Mouse (Mus musculus): Measurements from ENCODE around the gene Svbp. TPM values are rescaled to one million over a fixed set of nuclear protein-coding genes. Genes with fewer than 3 reads are reported as not detected.

The Svbp gene
- polyA plus RNA-seq, 1 experiment from 2014 or later = 54.8 TPM

DNA sequence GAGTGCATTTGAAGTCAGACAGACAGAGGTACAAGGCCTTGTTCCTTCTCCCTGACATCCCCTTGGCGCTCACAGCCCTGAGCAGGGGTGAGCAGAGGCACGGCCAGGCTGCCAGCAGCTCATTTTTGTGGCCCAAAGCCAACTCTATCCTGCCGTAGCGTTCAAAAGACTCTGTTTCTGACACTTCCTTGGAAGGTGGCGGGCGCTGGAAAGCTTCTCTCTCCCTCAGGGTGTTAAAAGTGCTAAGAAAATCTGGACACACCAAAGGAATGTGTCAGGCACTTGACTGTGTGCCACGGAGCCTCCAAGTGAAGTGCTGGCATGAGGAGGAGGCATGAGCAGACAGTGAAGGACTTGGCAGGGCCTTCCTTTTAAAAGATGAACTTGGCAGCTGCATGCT, 50.5 kb downstream of the Svbp start:
- H3K9ac ChIP-seq (replicated peaks) = no peak overlapping the region
- H3K9me3 ChIP-seq (ENCODE audit: low read length) = no peaks in the 10 kb centered on the region
- H3K36me3 ChIP-seq (replicated peaks; ENCODE audit: insufficient read depth, low read length) = peaks cover 7% of the 10 kb centered on the region
- DNase-seq = no peak
- H3K4me3 ChIP-seq (ENCODE audit: low read depth, low read length) = no peak overlapping the region
- H3K4me2 ChIP-seq (ENCODE audit: low read depth, low read length) = no peak overlapping the region
- no peak overlapping the region for H3K27ac ChIP-seq (ENCODE audit: low read depth)
- TF ChIP-seq EP300 (IDR thresholded peaks at IDR 0.05; ENCODE audit: low read depth) (no peak), CTCF (IDR thresholded peaks at IDR 0.05; ENCODE audit: low read depth) (no peak)
- no peaks in the 10 kb centered on the region for H3K4me1 ChIP-seq (ENCODE audit: insufficient read depth)
- 78% methylated on average over 7 of the region's 7 CpGs for WGBS (ENCODE audit: insufficient replicate concordance)
- ATAC-seq = no peak
- no peaks in the 10 kb centered on the region for H3K27me3 ChIP-seq (ENCODE audit: insufficient read depth, low read length)

DNA sequence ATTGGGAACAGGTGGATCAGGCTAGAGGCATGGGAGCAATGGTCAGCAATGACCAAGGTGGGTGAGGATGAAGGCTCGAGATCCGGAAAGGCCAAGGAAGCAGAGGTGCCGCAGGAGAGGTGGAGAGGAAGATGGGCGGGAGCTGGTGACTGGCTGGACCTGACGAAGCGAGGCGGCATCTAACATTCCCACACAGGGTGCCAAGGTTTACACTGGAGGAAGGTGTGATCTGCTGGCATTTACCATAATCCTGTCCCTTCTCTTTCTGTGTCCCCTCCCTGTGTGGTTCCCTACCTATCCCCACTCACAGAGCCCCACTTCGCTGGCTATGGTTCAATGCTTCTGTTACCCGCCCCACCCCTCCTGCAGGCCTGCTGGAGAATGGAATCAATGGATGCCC, 50.9 kb downstream of the Svbp start:
- WGBS (ENCODE audit: insufficient replicate concordance) = 85% methylated on average over 8 of the region's 9 CpGs
- H3K36me3 ChIP-seq (replicated peaks; ENCODE audit: insufficient read depth, low read length) = peaks cover 7% of the 10 kb centered on the region
- H3K27ac ChIP-seq (ENCODE audit: low read depth) = no peak overlapping the region
- H3K27me3 ChIP-seq (ENCODE audit: insufficient read depth, low read length) = no peaks in the 10 kb centered on the region
- no peaks in the 10 kb centered on the region for H3K9me3 ChIP-seq (ENCODE audit: low read length)
- H3K4me2 ChIP-seq (ENCODE audit: low read depth, low read length) = no peak overlapping the region
- DNase-seq (no peak), ATAC-seq (no peak)
- TF ChIP-seq EP300 (IDR thresholded peaks at IDR 0.05; ENCODE audit: low read depth) (no peak), CTCF (IDR thresholded peaks at IDR 0.05; ENCODE audit: low read depth) (no peak)
- no peak overlapping the region for H3K4me3 ChIP-seq (ENCODE audit: low read depth, low read length)
- H3K4me1 ChIP-seq (ENCODE audit: insufficient read depth) = no peaks in the 10 kb centered on the region
- no peak overlapping the region for H3K9ac ChIP-seq (replicated peaks)

DNA sequence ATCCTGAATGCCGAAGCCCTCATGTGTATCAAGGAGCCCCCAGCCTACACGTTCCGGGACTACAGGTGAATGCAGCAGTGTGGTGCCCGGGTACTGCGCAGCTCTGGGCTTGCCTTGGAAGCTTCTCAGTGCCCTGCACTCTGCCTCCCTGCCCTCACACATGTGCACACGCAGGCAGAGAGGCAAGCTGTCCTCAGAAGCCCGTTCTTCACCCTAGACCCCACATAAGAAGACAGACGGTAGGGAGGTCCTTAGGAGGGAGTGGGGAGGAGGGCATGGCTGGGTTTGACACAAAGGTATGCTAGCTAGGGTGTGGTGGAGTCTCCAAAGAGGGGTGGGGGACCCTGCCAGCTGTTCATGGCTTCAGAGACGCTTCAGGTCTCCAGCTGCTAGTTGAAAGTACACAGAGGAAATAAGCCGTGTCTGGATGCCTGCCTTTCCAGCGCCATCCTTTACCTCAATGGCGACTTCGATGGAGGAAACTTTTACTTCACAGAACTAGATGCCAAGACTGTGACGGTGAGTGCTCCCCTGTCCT, 51.7 kb downstream of the Svbp start:
- ATAC-seq (no peak), DNase-seq (no peak)
- Histone ChIP-seq H3K9me3 (ENCODE audit: low read length) (no peaks in the 10 kb centered on the region), H3K27ac (ENCODE audit: low read depth) (no peak overlapping the region), H3K4me3 (ENCODE audit: low read depth, low read length) (no peak overlapping the region), H3K4me1 (ENCODE audit: insufficient read depth) (no peaks in the 10 kb centered on the region), H3K4me2 (ENCODE audit: low read depth, low read length) (no peak overlapping the region), H3K36me3 (replicated peaks; ENCODE audit: insufficient read depth, low read length) (peaks cover 7% of the 10 kb centered on the region), H3K27me3 (ENCODE audit: insufficient read depth, low read length) (no peaks in the 10 kb centered on the region), H3K9ac (replicated peaks) (no peak overlapping the region)
- 81% methylated on average over 14 of the region's 14 CpGs for WGBS (ENCODE audit: insufficient replicate concordance)
- TF ChIP-seq CTCF (IDR thresholded peaks at IDR 0.05; ENCODE audit: low read depth) = no peak
- TF ChIP-seq EP300 (IDR thresholded peaks at IDR 0.05; ENCODE audit: low read depth) = no peak

DNA sequence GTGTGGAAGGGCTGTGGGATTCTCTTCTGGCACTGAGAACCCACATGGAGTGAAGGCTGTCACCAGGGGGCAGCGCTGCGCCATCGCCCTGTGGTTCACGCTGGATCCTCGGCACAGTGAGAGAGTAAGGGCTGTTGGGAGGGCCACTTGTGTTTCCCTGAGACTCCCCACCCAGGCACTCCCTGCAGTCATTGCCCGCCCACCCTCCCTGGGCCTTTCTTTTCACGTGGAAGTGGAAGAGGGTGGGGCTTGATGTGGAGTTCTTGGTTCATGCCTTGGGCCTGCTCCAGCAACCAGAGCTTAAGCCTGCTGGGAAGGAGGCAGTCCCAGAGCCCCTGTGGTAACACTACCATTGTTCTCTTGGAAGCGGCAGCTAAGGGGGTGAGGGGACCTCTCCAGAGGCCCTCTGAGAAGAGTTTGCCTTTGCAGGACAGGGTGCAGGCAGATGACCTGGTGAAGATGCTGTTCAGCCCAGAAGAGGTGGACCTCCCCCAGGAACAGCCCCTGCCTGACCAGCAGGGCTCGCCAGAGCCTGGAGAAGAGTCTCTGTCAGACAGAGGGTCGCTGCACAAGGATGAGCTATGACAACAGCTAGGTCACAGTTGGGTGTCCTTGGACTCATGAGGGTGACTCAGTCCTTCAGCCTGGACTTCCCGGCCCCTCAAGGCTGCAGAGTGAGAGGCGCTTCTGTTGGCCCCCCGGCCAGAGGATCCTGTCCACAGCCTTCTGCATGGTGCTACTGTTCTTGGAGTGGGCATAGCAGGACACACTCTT, 52.5 kb downstream of the Svbp start:
- H3K36me3 ChIP-seq (replicated peaks; ENCODE audit: insufficient read depth, low read length) = peaks cover 7% of the 10 kb centered on the region
- 37% methylated on average over 13 of the region's 13 CpGs for WGBS (ENCODE audit: insufficient replicate concordance)
- no peak overlapping the region for H3K4me3 ChIP-seq (ENCODE audit: low read depth, low read length)
- H3K27ac ChIP-seq (ENCODE audit: low read depth) = no peak overlapping the region
- H3K9ac ChIP-seq (replicated peaks) = no peak overlapping the region
- TF ChIP-seq EP300 (IDR thresholded peaks at IDR 0.05; ENCODE audit: low read depth) (no peak), CTCF (IDR thresholded peaks at IDR 0.05; ENCODE audit: low read depth) (peak; percentile 87)
- H3K4me1 ChIP-seq (ENCODE audit: insufficient read depth) = no peaks in the 10 kb centered on the region
- no peak overlapping the region for H3K4me2 ChIP-seq (ENCODE audit: low read depth, low read length)
- H3K9me3 ChIP-seq (ENCODE audit: low read length) = no peaks in the 10 kb centered on the region
- ATAC-seq (peak; percentile 68), DNase-seq (peak; percentile 73)
- no peaks in the 10 kb centered on the region for H3K27me3 ChIP-seq (ENCODE audit: insufficient read depth, low read length)

DNA sequence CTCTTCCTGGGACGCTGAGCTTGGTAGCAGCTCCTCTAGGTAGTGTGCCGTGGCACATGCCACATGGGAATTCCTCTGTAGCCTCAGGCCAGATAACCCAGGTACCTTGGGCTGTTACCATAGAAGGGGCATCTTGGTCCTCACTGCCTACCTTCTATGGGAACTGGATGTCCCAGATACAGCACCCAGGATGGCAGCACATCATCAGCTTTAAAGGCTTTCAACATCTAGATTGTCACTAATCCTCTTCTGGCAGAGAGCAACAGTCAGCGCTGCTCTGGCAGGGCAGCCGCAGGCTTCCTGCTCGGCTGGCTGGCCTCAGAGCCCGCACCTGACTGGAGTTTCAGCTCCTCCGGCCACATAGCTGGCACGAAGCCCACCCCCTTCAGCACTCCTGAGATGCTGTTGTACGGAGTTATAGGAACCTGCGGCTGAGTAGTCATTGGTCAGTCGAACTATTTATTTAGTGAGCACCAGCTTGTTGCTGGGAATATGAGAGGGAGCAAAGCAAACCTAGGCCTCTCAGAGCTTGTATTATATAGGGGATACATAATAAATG, 53.4 kb downstream of the Svbp start:
- ATAC-seq (no peak), DNase-seq (no peak)
- TF ChIP-seq CTCF (IDR thresholded peaks at IDR 0.05; ENCODE audit: low read depth) (no peak), EP300 (IDR thresholded peaks at IDR 0.05; ENCODE audit: low read depth) (no peak)
- no peak overlapping the region for H3K4me2 ChIP-seq (ENCODE audit: low read depth, low read length)
- H3K27ac ChIP-seq (ENCODE audit: low read depth) = no peak overlapping the region
- no peaks in the 10 kb centered on the region for H3K4me1 ChIP-seq (ENCODE audit: insufficient read depth)
- no peak overlapping the region for H3K4me3 ChIP-seq (ENCODE audit: low read depth, low read length)
- WGBS (ENCODE audit: insufficient replicate concordance) = 84% methylated on average over 11 of the region's 11 CpGs
- no peak overlapping the region for H3K9ac ChIP-seq (replicated peaks)
- no peaks in the 10 kb centered on the region for H3K9me3 ChIP-seq (ENCODE audit: low read length)
- no peaks in the 10 kb centered on the region for H3K27me3 ChIP-seq (ENCODE audit: insufficient read depth, low read length)
- peaks cover 7% of the 10 kb centered on the region for H3K36me3 ChIP-seq (replicated peaks; ENCODE audit: insufficient read depth, low read length)

Other genes with a start within 250 kb of the Svbp start
- gene Lao1, start 233.7 kb upstream of the Svbp start, polyA plus RNA-seq (2015; fragmentation: Nextera tagmentation; extraction: Ambion mirVana) = not detected in 2 replicates
- gene Slc2a1, start 86.6 kb upstream of the Svbp start, polyA plus RNA-seq (2015; fragmentation: Nextera tagmentation; extraction: Ambion mirVana) = 25.4 and 29.6 TPM in 2 replicates
- 1.8 and 2.1 TPM in 2 replicates for gene Zfp691, start 21.1 kb upstream of the Svbp start, polyA plus RNA-seq (2015; fragmentation: Nextera tagmentation; extraction: Ambion mirVana)
- 125 and 144 TPM in 2 replicates for gene Ermap, start 5.3 kb upstream of the Svbp start, polyA plus RNA-seq (2015; fragmentation: Nextera tagmentation; extraction: Ambion mirVana)
- gene Tmem269, start 22.9 kb downstream of the Svbp start, polyA plus RNA-seq (2015; fragmentation: Nextera tagmentation; extraction: Ambion mirVana) = not detected in 2 replicates
- gene AU022252, start 37.4 kb downstream of the Svbp start, polyA plus RNA-seq (2015; fragmentation: Nextera tagmentation; extraction: Ambion mirVana) = 26.6 and 27.8 TPM in 2 replicates
- gene P3h1, start 37.6 kb downstream of the Svbp start, polyA plus RNA-seq (2015; fragmentation: Nextera tagmentation; extraction: Ambion mirVana) = 11.8 and 12.1 TPM in 2 replicates
- not detected in 2 replicates for gene Cldn19, start 60.1 kb downstream of the Svbp start, polyA plus RNA-seq (2015; fragmentation: Nextera tagmentation; extraction: Ambion mirVana)
- gene Ybx1, start 99.3 kb downstream of the Svbp start, polyA plus RNA-seq (2015; fragmentation: Nextera tagmentation; extraction: Ambion mirVana) = 170 and 207 TPM in 2 replicates
- gene Ppih, start 125.2 kb downstream of the Svbp start, polyA plus RNA-seq (2015; fragmentation: Nextera tagmentation; extraction: Ambion mirVana) = 24.7 and 28.4 TPM in 2 replicates
- gene Ccdc30, start 220.2 kb downstream of the Svbp start, polyA plus RNA-seq (2015; fragmentation: Nextera tagmentation; extraction: Ambion mirVana) = 2.4 and 2.9 TPM in 2 replicates
- gene Ppcs, start 227.1 kb downstream of the Svbp start, polyA plus RNA-seq (2015; fragmentation: Nextera tagmentation; extraction: Ambion mirVana) = 33.0 and 37.0 TPM in 2 replicates
- 1.3 TPM in 2 replicates for gene Zmynd12, start 227.5 kb downstream of the Svbp start, polyA plus RNA-seq (2015; fragmentation: Nextera tagmentation; extraction: Ambion mirVana)

Data from liver, postnatal 0 days (tissue).